Mouse (Mus musculus) thymus, postnatal 14 days (tissue): ENCODE results near the gene Mgarp.
"Not testable (repeated sequence)": the region's sequence is repeated elsewhere in the genome, so short reads cannot be mapped to it uniquely, and the experiment has no call there.

ENCODE experiments used
- DNase-seq: peaks from one replicate; pipeline ENCODE4 v3.0.0; 2021

Mgarp gene

GRCm38 (mm10) chr3:51364703-51365516, 31.6 kb downstream of the Mgarp start:
- peak; percentile 82 for DNase-seq

GRCm38 (mm10) chr3:51361066-51361465, 35.5 kb downstream of the Mgarp start:
- no peak for DNase-seq

GRCm38 (mm10) chr3:51359558-51360307, 36.8 kb downstream of the Mgarp start:
- peak; percentile 37 for DNase-seq

GRCm38 (mm10) chr3:51358660-51359557, 37.6 kb downstream of the Mgarp start:
- DNase-seq = peak; percentile 88

GRCm38 (mm10) chr3:51358181-51358580, 38.4 kb downstream of the Mgarp start:
- DNase-seq = peak; percentile 83

- DNase-seq = no peak
These were observed 38.9 kb downstream of the Mgarp start for GRCm38 (mm10) chr3:51357624-51358023.

GRCm38 (mm10) chr3:51357078-51357477, 39.5 kb downstream of the Mgarp start:
- no peak for DNase-seq

- DNase-seq = not testable (repeated sequence)
These were observed 41.6 kb downstream of the Mgarp start for GRCm38 (mm10) chr3:51354956-51355355.

- no peak for DNase-seq
These were observed 42.5 kb downstream of the Mgarp start for GRCm38 (mm10) chr3:51354034-51354427.

GRCm38 (mm10) chr3:51353325-51354033, 43.1 kb downstream of the Mgarp start:
- peak; percentile 70 for DNase-seq

GRCm38 (mm10) chr3:51350806-51351205, 45.7 kb downstream of the Mgarp start:
- no peak for DNase-seq

- DNase-seq = no peak
These were observed 47.8 kb downstream of the Mgarp start for GRCm38 (mm10) chr3:51348646-51349238.

GRCm38 (mm10) chr3:51345017-51345416, 51.5 kb downstream of the Mgarp start:
- DNase-seq = not testable (repeated sequence)

- not testable (repeated sequence) for DNase-seq
These were observed 52.4 kb downstream of the Mgarp start for GRCm38 (mm10) chr3:51344182-51344581.

GRCm38 (mm10) chr3:51343260-51343659, 53.3 kb downstream of the Mgarp start:
- DNase-seq = no peak

GRCm38 (mm10) chr3:51342152-51342551, 54.4 kb downstream of the Mgarp start:
- DNase-seq = no peak

- peak; percentile 81 for DNase-seq
These were observed 55.1 kb downstream of the Mgarp start for GRCm38 (mm10) chr3:51341268-51342081.

GRCm38 (mm10) chr3:51340552-51341267, 55.8 kb downstream of the Mgarp start, which contains the start of gene Elf2:
Elf2 (minus strand) TSS chr3:51340663.
- peak; percentile 87 for DNase-seq

GRCm38 (mm10) chr3:51339734-51340551, 56.6 kb downstream of the Mgarp start:
- peak; percentile 74 for DNase-seq
